Mouse (Mus musculus) brain, embryonic 14.5 days (tissue): ENCODE data around the gene Pgap3.

Source experiments
- CTCF ChIP-seq: fragments of 200-500 bp; IDR thresholded peaks from 2 replicates; pipeline ENCODE4 v1.5.1; 2012; ENCODE audit warnings: inconsistent platforms, mild to moderate bottlenecking, moderate library complexity, borderline replicate concordance; ENCODE audit not compliant: insufficient read depth, insufficient read length; ENCODE audit errors: extremely low read depth
- POLR2A ChIP-seq: fragments of 200-500 bp; IDR thresholded peaks from 2 replicates; pipeline ENCODE4 v1.6.1; 2012; ENCODE audit warnings: mild to moderate bottlenecking, inconsistent platforms, borderline replicate concordance; ENCODE audit not compliant: poor library complexity, insufficient read depth, insufficient read length, severe bottlenecking; ENCODE audit errors: extremely low read depth

GRCm38 (mm10) chr11:98367863-98368186, 32.5 kb downstream of the Pgap3 start:
- TF ChIP-seq CTCF (no peak), POLR2A (no peak)
